Mouse (Mus musculus) MEL (cell line): ENCODE measurements at regions not wholly inside any gene's neighbourhood (a gene's known extent, or its start where the extent isn't known, plus 50 kb on each side); places are given as distances from the start of the nearest gene placed in this dataset.

Source experiments
- DNase-seq: peaks from one replicate; pipeline ENCODE4 v3.0.0; 2011; ENCODE audit warnings: low read depth, low spot score
- H3K27ac ChIP-seq: 2 replicates; pipeline ENCODE4 v1.5.1; 2012; ENCODE audit warnings: low read depth, mild to moderate bottlenecking, control low read depth, low read length, moderate library complexity; ENCODE audit not compliant: control insufficient read depth
- H3K27me3 ChIP-seq, 2 experiments: fragments of 150-350 bp in 1 of 2; sonication (generic) in 1 of 2; 2 replicates each; pipeline ENCODE4 v1.6.1; 2012; ENCODE audit warnings: low read length in 2 of 2, mild to moderate bottlenecking in 2 of 2, improper control_type of control experiment in 1 of 2, moderate library complexity in 1 of 2; ENCODE audit not compliant: insufficient read depth in 2 of 2, control insufficient read depth in 1 of 2
- H3K36me3 ChIP-seq, 2 experiments: 2 replicates each; pipeline ENCODE4 v1.6.1; 2012 to 2014; ENCODE audit warnings: low read length in 2 of 2, improper control_type of control experiment in 1 of 2, inconsistent platforms in 1 of 2, mild to moderate bottlenecking in 1 of 2; ENCODE audit not compliant: insufficient read depth in 2 of 2, control insufficient read depth in 1 of 2
- H3K4me1 ChIP-seq, 2 experiments: fragments of 150-350 bp in 1 of 2; sonication (generic) in 1 of 2; 2 replicates each; pipeline ENCODE4 v1.6.1; 2012; ENCODE audit warnings: low read length in 2 of 2, improper control_type of control experiment in 1 of 2, mild to moderate bottlenecking in 1 of 2; ENCODE audit not compliant: insufficient read depth in 2 of 2, control insufficient read depth in 1 of 2
- H3K4me3 ChIP-seq, 2 experiments: fragments of 150-350 bp in 1 of 2; sonication (generic) in 1 of 2; 2 replicates each; pipeline ENCODE4 v1.5.1; 2012; ENCODE audit warnings: low read depth in 2 of 2, low read length in 2 of 2, mild to moderate bottlenecking in 2 of 2, moderate library complexity in 2 of 2, control low read depth in 1 of 2, improper control_type of control experiment in 1 of 2; ENCODE audit not compliant: control insufficient read depth in 1 of 2, insufficient read depth in 1 of 2
- H3K79me2 ChIP-seq: 2 replicates; pipeline ENCODE4 v1.6.1; 2012; ENCODE audit warnings: mild to moderate bottlenecking, low read length, moderate library complexity; ENCODE audit not compliant: control insufficient read depth, poor library complexity, insufficient read depth
- H3K9ac ChIP-seq: 2 replicates; pipeline ENCODE4 v1.6.1; 2012; ENCODE audit warnings: low read depth, mild to moderate bottlenecking, control low read depth, low read length, moderate library complexity; ENCODE audit not compliant: control insufficient read depth, poor library complexity, severe bottlenecking
- H3K9me3 ChIP-seq: fragments of 150-350 bp; sonication (generic); replicated peaks from 2 replicates; pipeline ENCODE4 v1.6.1; 2012; ENCODE audit warnings: mild to moderate bottlenecking, low read length, improper control_type of control experiment, moderate library complexity; ENCODE audit not compliant: insufficient read depth
- BHLHE40 ChIP-seq: IDR thresholded peaks from 2 replicates; pipeline ENCODE4 v1.6.1; 2012; ENCODE audit warnings: low read depth, mild to moderate bottlenecking, inconsistent platforms, low read length, improper control_type of control experiment, borderline replicate concordance
- CHD2 ChIP-seq: IDR thresholded peaks from 2 replicates; pipeline ENCODE4 v1.6.1; 2011; ENCODE audit warnings: low read length, improper control_type of control experiment
- CTCF ChIP-seq, 3 experiments: IDR thresholded peaks in 2 of 3; conservative IDR thresholded peaks in 1 of 3; 2 replicates each; pipeline ENCODE4 v1.5.1; 2011 to 2012; ENCODE audit warnings: low read length in 3 of 3, low read depth in 2 of 3, mild to moderate bottlenecking in 2 of 3, improper control_type of control experiment in 1 of 3, inconsistent platforms in 1 of 3, mixed read lengths in 1 of 3, moderate library complexity in 1 of 3; ENCODE audit not compliant: control insufficient read depth in 1 of 3, insufficient read depth in 1 of 3, poor library complexity in 1 of 3, severe bottlenecking in 1 of 3
- GABPA ChIP-seq: IDR thresholded peaks from 2 replicates; pipeline ENCODE4 v1.6.1; 2012; ENCODE audit warnings: low read depth, mild to moderate bottlenecking, inconsistent platforms, low read length, improper control_type of control experiment, moderate library complexity
- HCFC1 ChIP-seq: IDR thresholded peaks from 2 replicates; pipeline ENCODE4 v1.6.1; 2012; ENCODE audit warnings: low read depth, mild to moderate bottlenecking, inconsistent platforms, low read length, improper control_type of control experiment, moderate library complexity
- JUND ChIP-seq: IDR thresholded peaks from 2 replicates; pipeline ENCODE4 v1.6.1; 2011; ENCODE audit warnings: low read depth, mild to moderate bottlenecking, improper control_type of control experiment, low read length
- MAFK ChIP-seq: IDR thresholded peaks from 2 replicates; pipeline ENCODE4 v1.6.1; 2011; ENCODE audit warnings: low read depth, mild to moderate bottlenecking, low read length, improper control_type of control experiment, borderline replicate concordance
- MEF2A ChIP-seq: IDR thresholded peaks from 2 replicates; pipeline ENCODE4 v1.6.1; 2014; ENCODE audit warnings: low read depth, mild to moderate bottlenecking, inconsistent platforms, low read length, improper control_type of control experiment; ENCODE audit not compliant: poor library complexity, insufficient replicate concordance, severe bottlenecking; ENCODE audit errors: extremely low read depth
- MXI1 ChIP-seq: IDR thresholded peaks from 2 replicates; pipeline ENCODE4 v1.6.1; 2011; ENCODE audit warnings: mild to moderate bottlenecking, low read depth, low read length, improper control_type of control experiment
- MYC ChIP-seq: IDR thresholded peaks from 2 replicates; pipeline ENCODE4 v1.6.1; 2011; ENCODE audit warnings: low read depth, mild to moderate bottlenecking, low read length, improper control_type of control experiment, moderate library complexity
- NRF1 ChIP-seq: IDR thresholded peaks from 2 replicates; pipeline ENCODE4 v1.6.1; 2014; ENCODE audit warnings: low read depth, mild to moderate bottlenecking, inconsistent platforms, low read length, improper control_type of control experiment, moderate library complexity; ENCODE audit not compliant: poor library complexity, insufficient read depth, severe bottlenecking
- POLR2A ChIP-seq, 2 experiments: IDR thresholded peaks; 2 replicates each; pipeline ENCODE4 v1.6.1; 2011 to 2012; ENCODE audit warnings: low read length in 2 of 2, mild to moderate bottlenecking in 2 of 2, control low read depth in 1 of 2, improper control_type of control experiment in 1 of 2, low read depth in 1 of 2, moderate library complexity in 1 of 2; ENCODE audit not compliant: control insufficient read depth in 1 of 2, insufficient read depth in 1 of 2, poor library complexity in 1 of 2
- POLR2AphosphoS2 ChIP-seq: IDR thresholded peaks from 2 replicates; pipeline ENCODE4 v1.6.1; 2011; ENCODE audit warnings: low read length, improper control_type of control experiment
- RAD21 ChIP-seq: IDR thresholded peaks from 2 replicates; pipeline ENCODE4 v1.6.1; 2011; ENCODE audit warnings: mild to moderate bottlenecking, low read depth, low read length, improper control_type of control experiment
- RCOR1 ChIP-seq: IDR thresholded peaks from 2 replicates; pipeline ENCODE4 v1.6.1; 2012; ENCODE audit warnings: low read depth, mild to moderate bottlenecking, inconsistent platforms, low read length, improper control_type of control experiment
- TAL1 ChIP-seq: IDR thresholded peaks from 2 replicates; pipeline ENCODE4 v1.6.1; 2012; ENCODE audit warnings: mild to moderate bottlenecking, inconsistent platforms, low read length, moderate library complexity, mixed read lengths
- TBP ChIP-seq: IDR thresholded peaks from 2 replicates; pipeline ENCODE4 v1.8.0; 2011; ENCODE audit warnings: low read depth, low read length, improper control_type of control experiment
- USF1 ChIP-seq: IDR thresholded peaks from 2 replicates; pipeline ENCODE4 v1.6.1; 2014; ENCODE audit warnings: low read depth, mild to moderate bottlenecking, inconsistent platforms, low read length, improper control_type of control experiment, moderate library complexity
- USF2 ChIP-seq, 2 experiments: IDR thresholded peaks; 2 replicates each; pipeline ENCODE4 v1.6.1; 2011 to 2012; ENCODE audit warnings: improper control_type of control experiment in 2 of 2, low read length in 2 of 2, borderline replicate concordance in 1 of 2, inconsistent platforms in 1 of 2, low read depth in 1 of 2, mild to moderate bottlenecking in 1 of 2; ENCODE audit not compliant: insufficient read depth in 1 of 2
- ZC3H11A ChIP-seq: IDR thresholded peaks from 2 replicates; pipeline ENCODE4 v1.6.1; 2012; ENCODE audit warnings: low read depth, mild to moderate bottlenecking, inconsistent platforms, low read length, improper control_type of control experiment
- ZKSCAN1 ChIP-seq: IDR thresholded peaks from 2 replicates; pipeline ENCODE4 v1.6.1; 2012; ENCODE audit warnings: low read depth, mild to moderate bottlenecking, inconsistent platforms, low read length, improper control_type of control experiment, moderate library complexity
- ZMIZ1 ChIP-seq: IDR thresholded peaks from 2 replicates; pipeline ENCODE4 v1.6.1; 2012; ENCODE audit warnings: low read depth, mild to moderate bottlenecking, inconsistent platforms, low read length, improper control_type of control experiment, moderate library complexity
- ZNF384 ChIP-seq: IDR thresholded peaks from 2 replicates; pipeline ENCODE4 v1.6.1; 2012; ENCODE audit warnings: low read depth, mild to moderate bottlenecking, inconsistent platforms, low read length, improper control_type of control experiment

- no peak for DNase-seq
- Histone ChIP-seq H3K27me3 (peaks cover 2 to 5% of the 10 kb centered on the region in 2 experiments), H3K79me2 (no peaks in the 10 kb centered on the region), H3K9me3 (no peaks in the 10 kb centered on the region), H3K4me3 (no peak overlapping the region), H3K27ac (no peak overlapping the region), H3K4me1 (no peaks in the 10 kb centered on the region), H3K36me3 (no peaks in the 10 kb centered on the region), H3K9ac (no peak overlapping the region)
- TF ChIP-seq MXI1 (no peak), ZNF384 (no peak), ZKSCAN1 (no peak), POLR2A (IDR thresholded peaks at IDR 0.05; ENCODE audit: control insufficient read depth in 1 of 2, insufficient read depth in 1 of 2, low read depth in 1 of 2, low read length in 2 of 2, poor library complexity in 1 of 2) (no peak), TAL1 (no peak), RAD21 (no peak), JUND (no peak), NRF1 (no peak), MAFK (no peak), GABPA (no peak), CHD2 (no peak), BHLHE40 (no peak), RCOR1 (no peak), TBP (no peak), ZC3H11A (no peak), USF2 (IDR thresholded peaks at IDR 0.05; ENCODE audit: borderline replicate concordance in 1 of 2, insufficient read depth in 1 of 2, low read depth in 1 of 2, low read length in 2 of 2) (no peak)
These were observed 157.3 kb upstream of the Map3k1 start for GRCm38 (mm10) chr13:111966113-111966512.

- TF ChIP-seq JUND (no peak), USF1 (no peak), MXI1 (no peak), CTCF (IDR thresholded peaks at IDR 0.05 in 2 of 3, conservative IDR thresholded peaks at IDR 0.05 in 1 of 3; ENCODE audit: control insufficient read depth in 1 of 3, insufficient read depth in 1 of 3, low read depth in 2 of 3, low read length in 3 of 3, poor library complexity in 1 of 3, severe bottlenecking in 1 of 3) (no peak), MYC (no peak), MEF2A (no peak), ZMIZ1 (no peak), POLR2AphosphoS2 (no peak), HCFC1 (no peak)
- no peak for DNase-seq
- no peak overlapping the region for H3K27ac ChIP-seq
- no peaks in the 10 kb centered on the region for H3K9me3 ChIP-seq
- H3K27me3 ChIP-seq: peaks cover 2 to 5% of the 10 kb centered on the region in 2 experiments
- no peaks in the 10 kb centered on the region for H3K36me3 ChIP-seq
- no peak overlapping the region for H3K9ac ChIP-seq
- no peak overlapping the region for H3K4me3 ChIP-seq
- no peaks in the 10 kb centered on the region for H3K79me2 ChIP-seq
- no peaks in the 10 kb centered on the region for H3K4me1 ChIP-seq
These were observed 157.8 kb upstream of the Map3k1 start for GRCm38 (mm10) chr13:111966627-111967026.
